ENCODE assay signal across 10 mouse cellular contexts in genomic region chr4:72384901-72385264, GRCm38 (mm10).
DNase-seq lines count a peak whose midpoint lies in the region; ATAC-seq and TF ChIP-seq lines count a peak whose summit lies in the region.
"Had no signal": no experiment of that assay in that cellular context is flagged by ENCODE, and none has a peak within 500 bp of the region (broad histone marks: within the 10 kb centered on the region; RNA-seq: fewer than 3 reads in every experiment).

No protein-coding gene starts in this region.

- peak; percentile 46 for DNase-seq in kidney, postnatal 0 days (ENCODE audit: low spot score)
- DNase-seq in hindbrain, embryonic 10.5 days (ENCODE audit: low spot score): peak; percentile 54
- peak; percentile 63 to 76 for DNase-seq in left cerebral cortex, postnatal 10 days (ENCODE audit: extremely low spot score in 1 of 2, low spot score in 2 of 2)
- no peak for DNase-seq in thymus, postnatal 36 days
- no peak for DNase-seq in urinary bladder, postnatal 10 days (ENCODE audit: low spot score)

- WGBS in kidney, postnatal 0 days: 68% methylated on average over 12 of the region's 12 CpGs
- 65% methylated on average over 12 of the region's 12 CpGs for WGBS in kidney, embryonic 16.5 days
- WGBS in hindbrain, embryonic 10.5 days: 45% methylated on average over 12 of the region's 12 CpGs
- WGBS in midbrain, embryonic 15.5 days: 14% methylated on average over 12 of the region's 12 CpGs

- no peak overlapping the region for H3K27ac ChIP-seq in kidney, postnatal 0 days
- no peak overlapping the region for H3K27ac ChIP-seq in kidney, embryonic 16.5 days (ENCODE audit: low read length)
- H3K27ac ChIP-seq in hindbrain, embryonic 10.5 days: peak overlapping the region; percentile 67
- H3K27ac ChIP-seq in midbrain, embryonic 15.5 days: peak overlapping the region; percentile 44; the same call in 1 of the 2 replicates
- H3K27ac ChIP-seq: embryonic facial prominence, embryonic 12.5 days had no signal

- peaks cover 9% of the 10 kb centered on the region; the same call in 1 of the 2 replicates for H3K4me1 ChIP-seq in kidney, postnatal 0 days (replicated peaks; ENCODE audit: insufficient read depth, low read length)
- peaks cover 13% of the 10 kb centered on the region; the same call in 1 of the 2 replicates for H3K4me1 ChIP-seq in kidney, embryonic 16.5 days (ENCODE audit: insufficient read depth, low read length)
- peaks cover 29% of the 10 kb centered on the region for H3K4me1 ChIP-seq in hindbrain, embryonic 10.5 days (replicated peaks)
- H3K4me1 ChIP-seq in midbrain, embryonic 15.5 days: peaks cover 52% of the 10 kb centered on the region

- no peaks in the 10 kb centered on the region for H3K27me3 ChIP-seq in kidney, postnatal 0 days (ENCODE audit: insufficient read depth, low read length)
- H3K27me3 ChIP-seq in kidney, embryonic 16.5 days (ENCODE audit: insufficient read depth, low read length): no peaks in the 10 kb centered on the region
- H3K27me3 ChIP-seq in hindbrain, embryonic 10.5 days (ENCODE audit: insufficient read depth, poor library complexity, severe bottlenecking): no peaks in the 10 kb centered on the region
- no peaks in the 10 kb centered on the region; the same call in 1 of the 2 replicates for H3K27me3 ChIP-seq in midbrain, embryonic 15.5 days (replicated peaks)
- H3K27me3 ChIP-seq: CH12.LX; embryonic facial prominence, embryonic 12.5 days had no signal

- H3K36me3 ChIP-seq in kidney, postnatal 0 days (ENCODE audit: insufficient read depth, low read length): no peaks in the 10 kb centered on the region
- no peaks in the 10 kb centered on the region for H3K36me3 ChIP-seq in kidney, embryonic 16.5 days (ENCODE audit: insufficient read depth, low read length)
- H3K36me3 ChIP-seq in hindbrain, embryonic 10.5 days: no peaks in the 10 kb centered on the region
- H3K36me3 ChIP-seq in midbrain, embryonic 15.5 days (replicated peaks): no peaks in the 10 kb centered on the region
- H3K36me3 ChIP-seq: embryonic facial prominence, embryonic 12.5 days had no signal

- no peaks in the 10 kb centered on the region for H3K9me3 ChIP-seq in kidney, postnatal 0 days (replicated peaks; ENCODE audit: low read length)
- H3K9me3 ChIP-seq in kidney, embryonic 16.5 days (ENCODE audit: low read length): no peaks in the 10 kb centered on the region
- no peaks in the 10 kb centered on the region for H3K9me3 ChIP-seq in hindbrain, embryonic 10.5 days
- H3K9me3 ChIP-seq in midbrain, embryonic 15.5 days: no peaks in the 10 kb centered on the region
- H3K9me3 ChIP-seq: embryonic facial prominence, embryonic 12.5 days had no signal

- ATAC-seq in kidney, postnatal 0 days (replicated peaks; ENCODE audit: low FRiP score, low read depth): no peak
- ATAC-seq in kidney, embryonic 16.5 days (ENCODE audit: low FRiP score, low TSS enrichment): no peak
- ATAC-seq in frontal cortex, adult (ENCODE audit: low TSS enrichment): peak; percentile 89
- ATAC-seq in midbrain, embryonic 15.5 days (replicated peaks): peak; percentile 82

- no peak for TF ChIP-seq CTCF in kidney, postnatal 0 days (IDR thresholded peaks at IDR 0.05; ENCODE audit: low read depth)

- intact Hi-C loops in left cerebral cortex, postnatal 10 days (cut with DNase I): loop anchor here (5.0 kb wide), 1 partner anchor 183 kb away; the partner anchor contains the start of gene Tle1

- no peak overlapping the region for H3K9ac ChIP-seq in kidney, postnatal 0 days (ENCODE audit: low read depth, low read length)
- no peak overlapping the region for H3K9ac ChIP-seq in kidney, embryonic 16.5 days (replicated peaks; ENCODE audit: low read length)
- no peak overlapping the region for H3K9ac ChIP-seq in midbrain, embryonic 15.5 days
- H3K9ac ChIP-seq: embryonic facial prominence, embryonic 12.5 days had no signal

- H3K4me3 ChIP-seq in kidney, postnatal 0 days (replicated peaks; ENCODE audit: low read depth, low read length): no peak overlapping the region
- no peak overlapping the region for H3K4me3 ChIP-seq in kidney, embryonic 16.5 days (ENCODE audit: low read length)
- H3K4me3 ChIP-seq in hindbrain, embryonic 10.5 days: peak overlapping the region; percentile 3; the same call in 1 of the 2 replicates
- H3K4me3 ChIP-seq in midbrain, embryonic 15.5 days: no peak overlapping the region
- H3K4me3 ChIP-seq: embryonic facial prominence, embryonic 12.5 days had no signal

- no peak overlapping the region for H3K4me2 ChIP-seq in kidney, postnatal 0 days (ENCODE audit: low read length)
- no peak overlapping the region for H3K4me2 ChIP-seq in kidney, embryonic 16.5 days (replicated peaks; ENCODE audit: low read depth, low read length)
- H3K4me2 ChIP-seq in midbrain, embryonic 15.5 days: peak overlapping the region; percentile 28
- H3K4me2 ChIP-seq: embryonic facial prominence, embryonic 12.5 days had no signal

Comparison
In these comparisons a context has a peak if more than half of its experiments do, and no peak if none do; other contexts are left out.
1. ATAC-seq: peak in frontal cortex, adult (single experiment) and midbrain, embryonic 15.5 days (single experiment); none in kidney, postnatal 0 days (single experiment) and kidney, embryonic 16.5 days (single experiment).
2. DNase-seq: peak in kidney, postnatal 0 days (single experiment), hindbrain, embryonic 10.5 days (single experiment) and left cerebral cortex, postnatal 10 days (2 of 2); none in thymus, postnatal 36 days (0 of 2) and urinary bladder, postnatal 10 days (single experiment).
3. H3K27ac ChIP-seq: peak in hindbrain, embryonic 10.5 days (single experiment) and midbrain, embryonic 15.5 days (single experiment); none in kidney, postnatal 0 days (single experiment) and kidney, embryonic 16.5 days (single experiment).